Mouse (Mus musculus) bone marrow macrophage, adult 2 months (primary cell): ENCODE measurements around the gene Ecsit. TPM values are rescaled to one million over a fixed set of nuclear protein-coding genes. Genes with fewer than 3 reads are reported as not detected.

Source experiments
- H3K27ac ChIP-seq: 2 replicates; pipeline ENCODE4 v1.5.1; 2012; ENCODE audit warnings: low read depth, low read length; ENCODE audit not compliant: insufficient read depth
- H3K4me1 ChIP-seq: 2 replicates; pipeline ENCODE4 v1.6.1; 2012; ENCODE audit warnings: low read length; ENCODE audit not compliant: control insufficient read depth, insufficient read depth
- H3K4me3 ChIP-seq: 2 replicates; pipeline ENCODE4 v1.5.1; 2012; ENCODE audit warnings: mild to moderate bottlenecking, low read length, moderate library complexity; ENCODE audit not compliant: insufficient read depth
- CTCF ChIP-seq: IDR thresholded peaks from 2 replicates; pipeline ENCODE4 v1.5.1; 2012; ENCODE audit warnings: low read depth, mild to moderate bottlenecking, low read length, moderate library complexity
- POLR2A ChIP-seq: IDR thresholded peaks from 2 replicates; pipeline ENCODE4 v1.6.1; 2012; ENCODE audit warnings: mild to moderate bottlenecking, low read depth, low read length, borderline replicate concordance
- polyA plus RNA-seq: library from polyadenylated mRNA; stranded (reverse); fragments of >200 nt; gene quantifications from 2 replicates; pipeline ENCODE4 v1.2.4, GENCODE M21; 2012; ENCODE audit not compliant: missing spikeins, insufficient read depth, insufficient read length

Gene Ecsit
- polyA plus RNA-seq, 1 experiment, result 7.0 TPM

DNA sequence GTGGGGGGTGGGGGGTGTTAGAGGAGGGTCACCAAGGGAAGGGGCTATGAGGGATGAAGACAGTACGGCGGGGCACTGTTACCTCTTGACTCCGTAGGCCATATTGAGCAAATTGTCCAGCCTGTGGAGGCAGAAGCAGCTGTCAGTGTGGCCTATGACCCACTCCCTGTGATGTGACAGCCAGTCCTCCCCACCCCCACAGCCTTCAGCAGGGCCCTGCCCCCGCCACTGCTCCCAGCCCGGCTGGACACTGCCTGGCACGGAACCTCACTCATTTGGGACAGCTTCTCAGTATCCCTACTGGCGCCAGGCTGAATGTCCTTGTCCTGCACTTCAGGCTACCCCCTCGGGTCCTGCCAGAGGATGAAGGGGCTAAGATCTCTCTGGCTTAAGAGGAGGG, 60.6 kb downstream of the Ecsit start:
- no peak for TF ChIP-seq POLR2A
- no peak for TF ChIP-seq CTCF
- Histone ChIP-seq H3K4me1 (no peaks in the 10 kb centered on the region), H3K4me3 (no peak overlapping the region), H3K27ac (no peak overlapping the region)

Other genes with a start within 250 kb of the Ecsit start
- not detected in 2 replicates for gene Angptl8, start 249.9 kb downstream of the Ecsit start, polyA plus RNA-seq
- gene Dock6, start 232.8 kb downstream of the Ecsit start, polyA plus RNA-seq, result 8.7 and 16.2 TPM in 2 replicates
- 26.9 and 32.4 TPM in 2 replicates for gene Rab3d, start 167.2 kb downstream of the Ecsit start, polyA plus RNA-seq
- gene Ccdc159, start 158.0 kb downstream of the Ecsit start, polyA plus RNA-seq, result 4.3 and 5.1 TPM in 2 replicates
- gene Tmem205, start 157.9 kb downstream of the Ecsit start, polyA plus RNA-seq, result 57.2 and 63.0 TPM in 2 replicates
- 5.8 and 6.0 TPM in 2 replicates for gene Plppr2, start 148.4 kb downstream of the Ecsit start, polyA plus RNA-seq
- 4.2 and 5.7 TPM in 2 replicates for gene Swsap1, start 129.7 kb downstream of the Ecsit start, polyA plus RNA-seq
- 1.1 and 1.4 TPM in 2 replicates for gene Epor, start 121.9 kb downstream of the Ecsit start, polyA plus RNA-seq
- 5.2 and 9.5 TPM in 2 replicates for gene Rgl3, start 96.0 kb downstream of the Ecsit start, polyA plus RNA-seq
- 1.5 TPM in 1 of 2 replicates, not detected in the other for gene Ccdc151, start 82.8 kb downstream of the Ecsit start, polyA plus RNA-seq
- gene Prkcsh, start 82.6 kb downstream of the Ecsit start, polyA plus RNA-seq, result 64.1 and 65.9 TPM in 2 replicates
- gene Elavl3, start 33.4 kb downstream of the Ecsit start, polyA plus RNA-seq, result 0.19 TPM in 1 of 2 replicates, not detected in the other
- gene Gm49318, start 14.2 kb downstream of the Ecsit start, polyA plus RNA-seq, result not detected in 2 replicates
- gene Zfp653, start 14.1 kb downstream of the Ecsit start, polyA plus RNA-seq, result 9.5 and 10.3 TPM in 2 replicates
- 1.6 and 1.9 TPM in 2 replicates for gene Cnn1, start 13.8 kb upstream of the Ecsit start, polyA plus RNA-seq
- gene Elof1, start 31.7 kb upstream of the Ecsit start, polyA plus RNA-seq, result 56.4 and 62.3 TPM in 2 replicates
- 9.9 and 12.3 TPM in 2 replicates for gene Acp5, start 50.3 kb upstream of the Ecsit start, polyA plus RNA-seq
- 19.5 and 22.5 TPM in 2 replicates for gene Pigyl, start 71.4 kb upstream of the Ecsit start, polyA plus RNA-seq
- gene Zfp872, start 102.7 kb upstream of the Ecsit start, polyA plus RNA-seq, result not detected in 2 replicates
- 19.4 and 26.0 TPM in 2 replicates for gene Zfp809, start 140.3 kb upstream of the Ecsit start, polyA plus RNA-seq
- gene Zfp599, start 174.5 kb upstream of the Ecsit start, polyA plus RNA-seq, result 0.31 TPM in 1 of 2 replicates, not detected in the other
- gene Zfp810, start 222.2 kb upstream of the Ecsit start, polyA plus RNA-seq, result 10.7 TPM in 2 replicates